Mouse (Mus musculus): Measurements from ENCODE around the gene Slfn2. TPM values are rescaled to one million over a fixed set of nuclear protein-coding genes. Genes with fewer than 3 reads are reported as not detected.

Gene Slfn2
- polyA plus RNA-seq, 1 experiment, result 0.27 TPM

GRCm38 (mm10) chr11:83066640-83067531 lies 2.0 kb downstream of the Slfn2 start:
- Histone ChIP-seq H3K27me3 (ENCODE audit: control insufficient read depth, insufficient read depth, insufficient read length) (no peaks in the 10 kb centered on the region), H3K79me3 (ENCODE audit: low read depth) (no peaks in the 10 kb centered on the region), H3ac (ENCODE audit: control insufficient read depth, insufficient read length, low read depth) (no peak overlapping the region), H3K79me2 (ENCODE audit: control insufficient read depth, insufficient read depth) (no peaks in the 10 kb centered on the region), H3K36me3 (ENCODE audit: control insufficient read depth, insufficient read depth) (no peaks in the 10 kb centered on the region), H3K4me3 (ENCODE audit: insufficient read depth, poor library complexity, severe bottlenecking) (no peak overlapping the region)
- no peak for TF ChIP-seq MYOD1 (IDR thresholded peaks at IDR 0.05; ENCODE audit: control insufficient read depth, insufficient read length, low read depth)
- no peak for TF ChIP-seq CEBPB (IDR thresholded peaks at IDR 0.05; ENCODE audit: low read depth)
- TF ChIP-seq CTCF (IDR thresholded peaks at IDR 0.05; ENCODE audit: control insufficient read depth, insufficient read depth, insufficient read length), result no peak
- no peak for TF ChIP-seq MAX (IDR thresholded peaks at IDR 0.05)
- no peak for TF ChIP-seq USF1 (IDR thresholded peaks at IDR 0.05; ENCODE audit: low read depth)

GRCm38 (mm10) chr11:83067982-83068694 lies 3.2 kb downstream of the Slfn2 start:
- TF ChIP-seq FOSL1 (IDR thresholded peaks at IDR 0.05; ENCODE audit: insufficient read depth, low read length, poor library complexity, severe bottlenecking), result no peak
- TF ChIP-seq CEBPB (IDR thresholded peaks at IDR 0.05; ENCODE audit: low read depth), result no peak
- TF ChIP-seq MYOG (IDR thresholded peaks at IDR 0.05; ENCODE audit: control insufficient read depth, extremely low read depth, insufficient read length), result no peak
- no peak for TF ChIP-seq USF1 (IDR thresholded peaks at IDR 0.05; ENCODE audit: low read depth)
- TF ChIP-seq CTCF (IDR thresholded peaks at IDR 0.05; ENCODE audit: control insufficient read depth, insufficient read depth, insufficient read length), result no peak
- no peak for TF ChIP-seq MYOD1 (IDR thresholded peaks at IDR 0.05; ENCODE audit: control insufficient read depth, insufficient read length, low read depth)
- TF ChIP-seq MAX (IDR thresholded peaks at IDR 0.05), result no peak
- H3K4me3 ChIP-seq (ENCODE audit: insufficient read depth, poor library complexity, severe bottlenecking), result no peak overlapping the region
- no peak overlapping the region for H3ac ChIP-seq (ENCODE audit: control insufficient read depth, insufficient read length, low read depth)
- H3K27me3 ChIP-seq (ENCODE audit: control insufficient read depth, insufficient read depth, insufficient read length), result no peaks in the 10 kb centered on the region
- no peaks in the 10 kb centered on the region for H3K36me3 ChIP-seq (ENCODE audit: control insufficient read depth, insufficient read depth)
- H3K79me3 ChIP-seq (ENCODE audit: low read depth), result no peaks in the 10 kb centered on the region
- H3K79me2 ChIP-seq (ENCODE audit: control insufficient read depth, insufficient read depth), result no peaks in the 10 kb centered on the region

GRCm38 (mm10) chr11:83070321-83070970 lies 5.5 kb downstream of the Slfn2 start:
- Histone ChIP-seq H3K27me3 (ENCODE audit: control insufficient read depth, insufficient read depth, insufficient read length) (no peaks in the 10 kb centered on the region), H3K36me3 (ENCODE audit: control insufficient read depth, insufficient read depth) (no peaks in the 10 kb centered on the region), H3ac (ENCODE audit: control insufficient read depth, insufficient read length, low read depth) (no peak overlapping the region), H3K79me3 (ENCODE audit: low read depth) (no peaks in the 10 kb centered on the region), H3K4me3 (ENCODE audit: insufficient read depth, poor library complexity, severe bottlenecking) (no peak overlapping the region), H3K79me2 (ENCODE audit: control insufficient read depth, insufficient read depth) (no peaks in the 10 kb centered on the region)
- TF ChIP-seq MYOD1 (IDR thresholded peaks at IDR 0.05; ENCODE audit: control insufficient read depth, insufficient read length, low read depth) (no peak), CEBPB (IDR thresholded peaks at IDR 0.05; ENCODE audit: low read depth) (no peak), CTCF (IDR thresholded peaks at IDR 0.05; ENCODE audit: control insufficient read depth, insufficient read depth, insufficient read length) (no peak), USF1 (IDR thresholded peaks at IDR 0.05; ENCODE audit: low read depth) (no peak), FOSL1 (IDR thresholded peaks at IDR 0.05; ENCODE audit: insufficient read depth, low read length, poor library complexity, severe bottlenecking) (no peak), MYOG (IDR thresholded peaks at IDR 0.05; ENCODE audit: control insufficient read depth, extremely low read depth, insufficient read length) (no peak), MAX (IDR thresholded peaks at IDR 0.05) (no peak)

- no peaks in the 10 kb centered on the region for H3K36me3 ChIP-seq (ENCODE audit: control insufficient read depth, insufficient read depth)
- no peak overlapping the region for H3ac ChIP-seq (ENCODE audit: control insufficient read depth, insufficient read length, low read depth)
- H3K4me3 ChIP-seq (ENCODE audit: insufficient read depth, poor library complexity, severe bottlenecking), result no peak overlapping the region
- no peak for TF ChIP-seq MYOD1 (IDR thresholded peaks at IDR 0.05; ENCODE audit: control insufficient read depth, insufficient read length, low read depth)
- TF ChIP-seq CEBPB (IDR thresholded peaks at IDR 0.05; ENCODE audit: low read depth), result no peak
- no peak for TF ChIP-seq USF1 (IDR thresholded peaks at IDR 0.05; ENCODE audit: low read depth)
- no peak for TF ChIP-seq MAX (IDR thresholded peaks at IDR 0.05)
- TF ChIP-seq MYOG (IDR thresholded peaks at IDR 0.05; ENCODE audit: control insufficient read depth, extremely low read depth, insufficient read length), result no peak
- TF ChIP-seq FOSL1 (IDR thresholded peaks at IDR 0.05; ENCODE audit: insufficient read depth, low read length, poor library complexity, severe bottlenecking), result no peak
- H3K79me2 ChIP-seq (ENCODE audit: control insufficient read depth, insufficient read depth), result no peaks in the 10 kb centered on the region
- H3K79me3 ChIP-seq (ENCODE audit: low read depth), result no peaks in the 10 kb centered on the region
- no peaks in the 10 kb centered on the region for H3K27me3 ChIP-seq (ENCODE audit: control insufficient read depth, insufficient read depth, insufficient read length)
These were observed 13.0 kb downstream of the Slfn2 start for GRCm38 (mm10) chr11:83077714-83078422.
